Mouse (Mus musculus): ENCODE measurements around the gene Hpse.

DNA sequence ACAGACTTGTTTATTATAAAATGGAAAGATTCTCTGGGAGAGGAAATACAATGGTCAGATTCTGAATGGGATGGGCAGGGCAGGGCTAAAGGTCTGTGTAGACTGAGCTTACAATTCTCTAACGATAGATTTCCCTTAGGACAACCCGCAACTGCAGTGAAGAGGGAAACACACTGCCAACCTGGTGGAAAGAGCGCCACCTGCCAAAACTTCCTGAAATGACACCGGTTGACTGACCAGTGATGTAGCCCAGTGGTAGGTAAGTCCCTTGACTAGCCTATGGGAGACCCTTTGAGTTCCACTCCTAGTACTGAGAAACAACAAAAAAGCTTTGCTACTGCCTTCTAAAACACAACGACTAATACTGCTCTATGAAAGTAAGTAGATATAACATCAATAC, 48.1 kb downstream of the Hpse start:
- TF ChIP-seq CTCF (IDR thresholded peaks at IDR 0.05; ENCODE audit: insufficient read depth, low read depth, low read length): no peak
- TF ChIP-seq POLR2A (IDR thresholded peaks at IDR 0.05; ENCODE audit: insufficient read depth, low read depth, low read length): no peak

Data from olfactory bulb, adult 2 months (tissue).